Mouse (Mus musculus): ENCODE measurements around the gene Ctsj.
"Not testable (repeated sequence)": the region's sequence is repeated elsewhere in the genome, so short reads cannot be mapped to it uniquely, and the experiment has no call there.

Ctsj gene

DNA sequence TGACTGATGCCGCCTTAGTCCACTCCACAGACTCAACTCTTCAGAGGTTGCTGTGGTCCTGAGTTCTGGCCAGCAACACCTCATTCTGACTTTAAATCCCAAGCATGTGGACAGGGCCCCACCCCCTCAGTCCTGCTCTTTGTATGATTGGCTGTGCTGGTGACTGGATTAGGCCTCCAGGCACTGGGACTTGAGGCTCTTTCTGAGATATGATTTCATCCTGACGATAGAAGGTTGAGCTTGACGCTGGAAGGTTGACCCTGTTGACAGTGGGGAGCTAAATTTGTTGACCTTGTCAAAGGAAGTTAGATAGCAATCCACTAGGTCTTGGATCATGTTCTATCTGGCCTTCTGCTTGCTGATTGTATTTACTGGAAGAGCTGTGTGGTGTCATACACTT, at the start of gene Ctsj:
Gene Ctsj (minus strand): TSS at position 101 of the 400 bp plus-strand sequence.
- no peak for DNase-seq (ENCODE audit: low read depth, low spot score)

DNA sequence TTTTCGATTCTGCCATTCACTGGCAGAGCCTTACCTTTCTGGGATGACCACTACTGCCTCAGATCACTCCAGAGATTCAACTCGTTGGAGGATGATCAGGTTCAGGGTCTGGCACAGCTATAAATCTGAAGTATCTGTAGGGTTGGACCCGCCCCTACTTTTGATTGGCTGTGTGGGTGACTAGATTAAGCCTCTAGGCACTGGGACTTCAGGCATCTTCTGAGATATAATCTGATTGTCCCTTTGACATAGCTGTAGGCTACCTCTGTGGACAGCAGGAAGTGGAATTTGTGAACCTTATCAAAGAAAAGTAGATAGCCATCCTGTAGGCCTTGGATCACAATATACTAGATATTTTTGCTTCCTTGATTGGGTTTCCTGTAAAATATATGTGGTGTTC, 34.8 kb upstream of the Ctsj start, which contains the start of gene Ctsq:
Gene Ctsq (minus strand): TSS at position 101 of the 400 bp plus-strand sequence.
- no peak for DNase-seq (ENCODE audit: low read depth, low spot score)

DNA sequence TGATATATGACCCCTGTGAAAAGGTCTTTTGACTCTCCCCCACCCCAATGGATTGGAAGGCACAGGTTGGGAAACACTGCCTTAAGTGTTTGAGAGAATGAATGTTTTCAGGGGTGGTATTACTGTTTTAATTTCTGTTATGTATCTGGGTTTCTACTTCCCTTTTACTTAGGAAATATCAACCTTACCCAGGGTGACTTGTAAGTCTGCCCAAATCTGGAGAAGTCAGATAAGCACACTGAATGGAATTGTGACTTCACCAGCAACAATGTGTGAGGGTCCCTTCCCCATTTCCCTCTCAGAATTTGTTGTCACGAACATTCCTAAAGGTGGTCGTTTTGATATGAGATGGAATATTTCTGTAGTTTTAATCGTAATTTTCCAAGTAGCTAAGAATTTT, 17.0 kb upstream of the Ctsj start:
- no peak for DNase-seq (ENCODE audit: low read depth, low spot score)

DNA sequence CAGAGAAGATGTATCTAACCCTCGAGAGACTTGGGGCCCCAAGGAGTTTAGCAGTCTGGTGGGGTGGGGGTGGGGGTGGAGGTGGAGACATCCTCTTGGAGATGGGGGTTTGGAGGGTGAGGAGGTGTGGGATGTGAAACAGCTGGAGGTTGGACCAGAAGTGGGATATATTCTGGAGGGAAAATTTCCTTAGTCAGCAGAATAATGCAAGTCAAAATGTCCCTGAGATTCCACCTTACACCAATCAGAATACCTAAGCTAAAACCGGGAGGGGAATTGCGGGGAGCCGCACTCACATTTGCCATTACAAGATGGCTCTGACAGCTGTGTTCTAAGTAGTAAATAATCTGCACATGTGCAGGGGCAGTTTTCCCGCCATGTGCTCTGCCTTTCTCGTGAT, 16.1 kb upstream of the Ctsj start:
- DNase-seq (ENCODE audit: low read depth, low spot score), result no peak

DNA sequence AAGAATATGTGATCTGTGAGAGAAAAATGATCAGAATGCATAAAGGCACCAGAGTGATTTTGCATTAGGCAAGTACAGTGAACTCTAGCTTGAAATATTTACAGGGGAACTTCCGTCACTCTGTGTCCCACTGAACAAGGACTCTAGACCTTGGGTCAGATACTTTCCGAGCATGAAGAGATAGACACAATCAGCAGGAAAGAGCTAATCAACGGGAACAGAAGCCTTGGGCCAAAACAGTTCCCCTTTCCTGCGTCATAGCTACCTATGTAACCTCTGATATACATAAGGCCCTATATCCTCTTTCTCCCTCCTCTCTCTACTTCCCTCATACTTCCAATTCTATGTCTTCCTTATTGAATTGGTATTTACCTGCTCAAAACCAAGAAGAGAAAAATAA, 4.4 kb upstream of the Ctsj start:
- DNase-seq (ENCODE audit: low read depth, low spot score), result no peak

DNA sequence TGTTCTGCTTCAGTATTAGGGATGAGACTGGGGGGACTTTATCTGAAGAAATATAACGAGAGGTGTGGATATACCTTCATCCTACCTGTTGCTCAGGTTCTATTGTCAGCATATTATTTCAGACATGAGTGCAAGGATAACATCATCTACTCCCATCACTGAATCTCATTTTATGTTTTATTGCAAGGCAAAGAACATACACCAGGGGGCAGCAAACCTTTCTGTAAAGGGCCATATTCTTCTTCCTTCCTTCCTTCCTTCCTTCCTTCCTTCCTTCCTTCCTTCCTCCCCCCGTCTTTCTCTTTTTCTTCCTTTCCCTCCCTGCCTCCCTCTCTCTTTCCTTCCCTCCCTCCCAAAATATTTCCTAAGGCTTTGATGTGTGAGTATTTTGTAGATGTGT, 8.2 kb downstream of the Ctsj start:
- no peak for DNase-seq (ENCODE audit: low read depth, low spot score)

DNA sequence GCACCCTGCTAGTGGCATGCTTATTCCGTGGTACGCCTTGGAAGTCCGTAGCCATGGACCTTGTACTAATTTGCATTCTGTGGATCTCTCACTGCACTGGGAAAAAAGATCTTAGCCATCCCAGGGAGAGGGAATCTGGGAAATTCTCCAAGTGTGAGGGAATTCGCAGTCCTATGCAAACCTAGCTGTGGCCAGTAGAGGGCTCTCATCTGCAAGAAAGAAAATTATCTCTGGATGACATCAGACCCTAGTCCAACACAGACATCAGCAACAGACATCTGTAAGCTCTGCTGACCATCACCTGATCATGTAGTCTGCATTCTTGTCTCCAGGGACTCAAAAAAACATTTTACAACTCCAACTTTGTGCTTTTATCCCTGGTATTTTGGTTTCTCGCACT, 18.8 kb downstream of the Ctsj start:
- DNase-seq (ENCODE audit: low read depth, low spot score), result not testable (repeated sequence)

DNA sequence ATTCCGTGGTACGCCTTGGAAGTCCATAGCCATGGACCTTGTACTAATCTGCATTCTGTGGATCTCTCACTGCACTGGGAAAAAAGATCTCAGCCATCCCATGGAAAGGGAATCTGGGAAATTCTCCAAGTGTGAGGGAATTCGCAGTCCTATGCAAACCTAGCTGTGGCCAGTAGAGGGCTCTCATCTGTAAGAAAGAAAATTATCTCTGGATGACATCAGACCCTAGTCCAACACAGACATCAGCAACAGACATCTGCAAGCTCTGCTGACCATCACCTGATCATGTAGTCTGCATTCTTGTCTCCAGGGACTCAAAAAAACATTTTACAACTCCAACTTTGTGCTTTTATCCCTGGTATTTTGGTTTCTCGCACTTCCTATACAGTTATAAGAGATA, 33.4 kb downstream of the Ctsj start:
- not testable (repeated sequence) for DNase-seq (ENCODE audit: low read depth, low spot score)

DNA sequence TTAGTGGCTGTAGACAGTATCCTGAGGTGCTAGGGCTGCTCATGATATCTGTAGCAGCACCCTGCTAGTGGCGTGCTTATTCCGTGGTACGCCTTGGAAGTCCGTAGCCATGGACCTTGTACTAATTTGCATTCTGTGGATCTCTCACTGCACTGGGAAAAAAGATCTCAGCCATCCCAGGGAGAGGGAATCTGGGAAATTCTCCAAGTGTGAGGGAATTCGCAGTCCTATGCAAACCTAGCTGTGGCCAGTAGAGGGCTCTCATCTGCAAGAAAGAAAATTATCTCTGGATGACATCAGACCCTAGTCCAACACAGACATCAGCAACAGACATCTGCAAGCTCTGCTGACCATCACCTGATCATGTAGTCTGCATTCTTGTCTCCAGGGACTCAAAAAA, 41.8 kb downstream of the Ctsj start:
- DNase-seq (ENCODE audit: low read depth, low spot score), result not testable (repeated sequence)

DNA sequence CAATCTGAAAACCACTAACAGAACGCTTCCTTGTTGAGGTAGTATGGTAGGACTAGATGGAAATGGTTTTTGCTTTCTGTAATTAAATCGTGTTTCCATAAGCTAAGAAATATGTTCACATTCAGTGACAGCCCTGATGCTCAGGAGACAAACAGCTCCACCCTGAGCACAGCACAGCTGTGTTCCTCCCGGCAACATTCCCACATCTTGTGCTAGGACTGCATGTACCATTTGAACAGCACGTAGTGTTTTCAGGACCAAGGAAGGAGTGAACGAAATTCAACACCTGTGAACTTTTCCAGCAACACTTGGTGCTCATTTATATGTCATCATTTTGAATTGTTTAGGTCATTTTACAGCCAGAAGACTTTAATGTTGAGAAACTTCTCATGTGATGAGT, 44.1 kb downstream of the Ctsj start:
- DNase-seq (ENCODE audit: low read depth, low spot score), result no peak

Data from mesoderm, embryonic 11.5 days (tissue).